Mouse (Mus musculus): ENCODE results near the gene Cd86. TPM values are rescaled to one million over a fixed set of nuclear protein-coding genes. Genes with fewer than 3 reads are reported as not detected.

The Cd86 gene
- polyA plus RNA-seq, 1 experiment: 0.32 TPM

DNA sequence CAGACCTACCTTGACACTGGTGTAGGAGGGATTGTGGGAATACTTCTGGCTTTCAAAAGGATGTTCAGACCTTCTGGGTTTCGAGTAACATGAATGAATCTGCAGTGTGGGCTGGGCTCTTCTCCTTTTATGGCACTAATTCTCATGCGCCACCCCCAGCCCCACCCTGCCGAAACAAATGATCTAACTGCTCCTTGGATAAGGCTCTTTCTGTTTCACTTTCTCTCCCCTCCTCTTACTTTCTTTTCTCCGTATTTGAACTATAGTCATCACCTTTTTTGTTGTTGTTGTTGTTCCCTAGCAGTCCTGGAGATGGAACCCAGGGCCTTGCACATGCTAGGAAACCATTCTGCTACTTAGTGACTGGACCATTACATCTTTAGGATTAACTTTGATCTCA is 67.6 kb downstream of the Cd86 start:
- Histone ChIP-seq H3K27me3 (ENCODE audit: control insufficient read depth, insufficient read depth, low read length) (no peaks in the 10 kb centered on the region), H3K36me3 (ENCODE audit: control insufficient read depth, insufficient read depth, low read length) (no peaks in the 10 kb centered on the region), H3K4me3 (ENCODE audit: control insufficient read depth, low read depth, low read length) (no peak overlapping the region), H3K4me1 (ENCODE audit: control insufficient read depth, insufficient read depth, low read length) (no peaks in the 10 kb centered on the region), H3K27ac (ENCODE audit: control insufficient read depth, insufficient read depth, low read depth, low read length) (no peak overlapping the region)
- TF ChIP-seq POLR2A (IDR thresholded peaks at IDR 0.05; ENCODE audit: control insufficient read depth, low read depth, low read length) (no peak), CTCF (IDR thresholded peaks at IDR 0.05; ENCODE audit: control insufficient read depth, insufficient read depth, insufficient replicate concordance, low read depth, low read length) (no peak)

GRCm38 (mm10) chr16:36596671-36597410 is 69.0 kb downstream of the Cd86 start:
- Histone ChIP-seq H3K4me3 (ENCODE audit: control insufficient read depth, low read depth, low read length) (no peak overlapping the region), H3K27ac (ENCODE audit: control insufficient read depth, insufficient read depth, low read depth, low read length) (no peak overlapping the region), H3K36me3 (ENCODE audit: control insufficient read depth, insufficient read depth, low read length) (no peaks in the 10 kb centered on the region), H3K27me3 (ENCODE audit: control insufficient read depth, insufficient read depth, low read length) (no peaks in the 10 kb centered on the region), H3K4me1 (ENCODE audit: control insufficient read depth, insufficient read depth, low read length) (no peaks in the 10 kb centered on the region)
- TF ChIP-seq POLR2A (IDR thresholded peaks at IDR 0.05; ENCODE audit: control insufficient read depth, low read depth, low read length): no peak
- no peak for TF ChIP-seq CTCF (IDR thresholded peaks at IDR 0.05; ENCODE audit: control insufficient read depth, insufficient read depth, insufficient replicate concordance, low read depth, low read length)

- H3K4me3 ChIP-seq (ENCODE audit: control insufficient read depth, low read depth, low read length): no peak overlapping the region
- H3K4me1 ChIP-seq (ENCODE audit: control insufficient read depth, insufficient read depth, low read length): no peaks in the 10 kb centered on the region
- H3K27me3 ChIP-seq (ENCODE audit: control insufficient read depth, insufficient read depth, low read length): no peaks in the 10 kb centered on the region
- H3K27ac ChIP-seq (ENCODE audit: control insufficient read depth, insufficient read depth, low read depth, low read length): no peak overlapping the region
- no peaks in the 10 kb centered on the region for H3K36me3 ChIP-seq (ENCODE audit: control insufficient read depth, insufficient read depth, low read length)
- no peak for TF ChIP-seq POLR2A (IDR thresholded peaks at IDR 0.05; ENCODE audit: control insufficient read depth, low read depth, low read length)
- no peak for TF ChIP-seq CTCF (IDR thresholded peaks at IDR 0.05; ENCODE audit: control insufficient read depth, insufficient read depth, insufficient replicate concordance, low read depth, low read length)
Measured at GRCm38 (mm10) chr16:36589898-36590297, 76.0 kb downstream of the Cd86 start.

GRCm38 (mm10) chr16:36587971-36588370 is 77.9 kb downstream of the Cd86 start:
- Histone ChIP-seq H3K4me1 (ENCODE audit: control insufficient read depth, insufficient read depth, low read length) (no peaks in the 10 kb centered on the region), H3K27ac (ENCODE audit: control insufficient read depth, insufficient read depth, low read depth, low read length) (no peak overlapping the region), H3K27me3 (ENCODE audit: control insufficient read depth, insufficient read depth, low read length) (no peaks in the 10 kb centered on the region), H3K4me3 (ENCODE audit: control insufficient read depth, low read depth, low read length) (no peak overlapping the region), H3K36me3 (ENCODE audit: control insufficient read depth, insufficient read depth, low read length) (no peaks in the 10 kb centered on the region)
- TF ChIP-seq POLR2A (IDR thresholded peaks at IDR 0.05; ENCODE audit: control insufficient read depth, low read depth, low read length) (no peak), CTCF (IDR thresholded peaks at IDR 0.05; ENCODE audit: control insufficient read depth, insufficient read depth, insufficient replicate concordance, low read depth, low read length) (no peak)

GRCm38 (mm10) chr16:36582073-36582472 is 83.8 kb downstream of the Cd86 start:
- TF ChIP-seq CTCF (IDR thresholded peaks at IDR 0.05; ENCODE audit: control insufficient read depth, insufficient read depth, insufficient replicate concordance, low read depth, low read length) (no peak), POLR2A (IDR thresholded peaks at IDR 0.05; ENCODE audit: control insufficient read depth, low read depth, low read length) (no peak)
- H3K27me3 ChIP-seq (ENCODE audit: control insufficient read depth, insufficient read depth, low read length): no peaks in the 10 kb centered on the region
- no peaks in the 10 kb centered on the region for H3K4me1 ChIP-seq (ENCODE audit: control insufficient read depth, insufficient read depth, low read length)
- H3K4me3 ChIP-seq (ENCODE audit: control insufficient read depth, low read depth, low read length): no peak overlapping the region
- no peak overlapping the region for H3K27ac ChIP-seq (ENCODE audit: control insufficient read depth, insufficient read depth, low read depth, low read length)
- H3K36me3 ChIP-seq (ENCODE audit: control insufficient read depth, insufficient read depth, low read length): no peaks in the 10 kb centered on the region

DNA sequence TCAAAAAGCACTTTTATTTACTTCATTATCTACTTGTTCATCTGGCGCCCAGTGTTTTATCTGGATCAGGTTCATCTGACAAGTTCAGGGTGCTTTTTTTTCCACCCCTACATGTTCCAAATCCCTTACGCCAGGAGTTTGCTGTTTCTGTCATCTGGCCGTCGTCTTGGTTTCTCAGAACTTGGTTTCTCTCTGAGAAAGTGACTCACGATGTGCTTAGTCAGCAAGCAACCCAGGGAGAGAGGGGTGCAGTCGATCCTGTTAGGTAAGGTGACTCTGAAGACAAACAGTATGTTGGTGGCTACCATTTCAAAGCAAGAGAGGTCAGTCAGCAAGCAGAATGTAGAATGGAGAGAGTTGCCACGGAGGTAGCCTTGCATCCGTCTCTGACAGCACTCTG is 93.9 kb downstream of the Cd86 start:
- no peak overlapping the region for H3K4me3 ChIP-seq (ENCODE audit: control insufficient read depth, low read depth, low read length)
- TF ChIP-seq POLR2A (IDR thresholded peaks at IDR 0.05; ENCODE audit: control insufficient read depth, low read depth, low read length) (no peak), CTCF (IDR thresholded peaks at IDR 0.05; ENCODE audit: control insufficient read depth, insufficient read depth, insufficient replicate concordance, low read depth, low read length) (no peak)
- no peaks in the 10 kb centered on the region for H3K27me3 ChIP-seq (ENCODE audit: control insufficient read depth, insufficient read depth, low read length)
- no peaks in the 10 kb centered on the region for H3K36me3 ChIP-seq (ENCODE audit: control insufficient read depth, insufficient read depth, low read length)
- no peaks in the 10 kb centered on the region for H3K4me1 ChIP-seq (ENCODE audit: control insufficient read depth, insufficient read depth, low read length)
- no peak overlapping the region for H3K27ac ChIP-seq (ENCODE audit: control insufficient read depth, insufficient read depth, low read depth, low read length)

GRCm38 (mm10) chr16:36561386-36562338 is 104.2 kb downstream of the Cd86 start, which contains the start of gene Casr:
TSS of gene Casr (minus strand) at chr16:36562141.
- TF ChIP-seq POLR2A (IDR thresholded peaks at IDR 0.05; ENCODE audit: control insufficient read depth, low read depth, low read length) (no peak), CTCF (IDR thresholded peaks at IDR 0.05; ENCODE audit: control insufficient read depth, insufficient read depth, insufficient replicate concordance, low read depth, low read length) (no peak)
- no peak within 1 kb of the TSS for H3K27ac ChIP-seq (ENCODE audit: control insufficient read depth, insufficient read depth, low read depth, low read length)
- H3K36me3 ChIP-seq (ENCODE audit: control insufficient read depth, insufficient read depth, low read length): no peaks in the 10 kb centered on the region
- H3K27me3 ChIP-seq (ENCODE audit: control insufficient read depth, insufficient read depth, low read length): no peaks in the 10 kb centered on the region
- peaks cover 6% of the 10 kb centered on the region for H3K4me1 ChIP-seq (ENCODE audit: control insufficient read depth, insufficient read depth, low read length)
- no peak within 1 kb of the TSS for H3K4me3 ChIP-seq (ENCODE audit: control insufficient read depth, low read depth, low read length)
